Comparison of ENCODE assay signal across 10 mouse cellular contexts in genomic region chr5:122265187-122265586, GRCm38 (mm10). TPM values are rescaled to one million over a fixed set of nuclear protein-coding genes. Genes with fewer than 3 reads are reported as not detected.
A peak's percentile ranks its signal among the peaks of the same experiment; 100 is the strongest.
DNase-seq lines count a peak whose midpoint lies in the region; ATAC-seq lines count a peak whose summit lies in the region.
"Had no signal": no experiment of that assay in that cellular context is flagged by ENCODE, and none has a peak within 500 bp of the region (broad histone marks: within the 10 kb centered on the region; RNA-seq: fewer than 3 reads in every experiment).

No protein-coding gene starts in this region.

- no peak overlapping the region for H3K27ac ChIP-seq in embryonic facial prominence, embryonic 13.5 days
- no peak overlapping the region for H3K27ac ChIP-seq in hindbrain, embryonic 12.5 days
- H3K27ac ChIP-seq: heart, embryonic 10.5 days; neural tube, embryonic 13.5 days had no signal

- ATAC-seq in embryonic facial prominence, embryonic 13.5 days (ENCODE audit: insufficient number of reproducible peaks, insufficient read depth, low FRiP score, low TSS enrichment, low read depth): no peak
- no peak for ATAC-seq in hindbrain, embryonic 12.5 days (ENCODE audit: low FRiP score)

- no peaks in the 10 kb centered on the region for H3K9me3 ChIP-seq in embryonic facial prominence, embryonic 13.5 days
- no peaks in the 10 kb centered on the region for H3K9me3 ChIP-seq in hindbrain, embryonic 12.5 days (replicated peaks)
- H3K9me3 ChIP-seq: heart, embryonic 10.5 days; neural tube, embryonic 13.5 days had no signal

- WGBS in embryonic facial prominence, embryonic 13.5 days: 59% methylated on average over 3 of the region's 3 CpGs
- 72% methylated on average over 3 of the region's 3 CpGs for WGBS in hindbrain, embryonic 12.5 days

- H3K27me3 ChIP-seq in embryonic facial prominence, embryonic 13.5 days: no peaks in the 10 kb centered on the region
- H3K27me3 ChIP-seq in hindbrain, embryonic 12.5 days: no peaks in the 10 kb centered on the region
- H3K27me3 ChIP-seq: neural tube, embryonic 13.5 days had no signal

- H3K4me2 ChIP-seq in embryonic facial prominence, embryonic 13.5 days: peak overlapping the region; percentile 70; the same call in 1 of the 2 replicates
- no peak overlapping the region for H3K4me2 ChIP-seq in hindbrain, embryonic 12.5 days (replicated peaks)

- H3K9ac ChIP-seq in embryonic facial prominence, embryonic 13.5 days: no peak overlapping the region
- H3K9ac ChIP-seq in hindbrain, embryonic 12.5 days: no peak overlapping the region

- peak; percentile 20 to 24 for DNase-seq in kidney, postnatal 36 days
- no peak for DNase-seq in kidney, adult 9 months
- DNase-seq in 3134 (ENCODE audit: extremely low read depth, insufficient read length, low spot score): peak; percentile 47
- DNase-seq in A20 (ENCODE audit: low read depth, low spot score): peak; percentile 79
- no peak for DNase-seq in spleen, postnatal 10 days (ENCODE audit: low spot score in 2 of 2)
- no peak for DNase-seq in heart, adult 8-10 months (ENCODE audit: low spot score)

- H3K4me3 ChIP-seq in embryonic facial prominence, embryonic 13.5 days: no peak overlapping the region
- no peak overlapping the region for H3K4me3 ChIP-seq in hindbrain, embryonic 12.5 days

- H3K36me3 ChIP-seq in embryonic facial prominence, embryonic 13.5 days: 0 out of 2 replicates have a peak, but pooled peaks cover 8% of the 10 kb centered on the region
- peaks cover 6% of the 10 kb centered on the region; the same call in 1 of the 2 replicates for H3K36me3 ChIP-seq in hindbrain, embryonic 12.5 days

- peaks cover 9% of the 10 kb centered on the region for H3K4me1 ChIP-seq in embryonic facial prominence, embryonic 13.5 days
- peaks cover 19% of the 10 kb centered on the region for H3K4me1 ChIP-seq in hindbrain, embryonic 12.5 days

RNA-seq across cellular contexts. Expression of gene Tctn1, which starts 0.9 kb away (rescaled TPM):
- polyA plus RNA-seq in embryonic facial prominence, embryonic 13.5 days (2015; fragmentation: Nextera tagmentation; extraction: Ambion mirVana): 5.0 and 8.0 TPM in 2 replicates
- 7.5 and 7.7 TPM in 2 replicates for polyA plus RNA-seq in hindbrain, embryonic 12.5 days (2016; fragmentation: Nextera tagmentation; extraction: Ambion mirVana)
- total RNA-seq in heart, adult 8-10 months (2022): 1 to 10 TPM; 3.5 to 5.1 (median 3.8) TPM

RNA-seq across cellular contexts. Expression of gene Pptc7, which starts 19.0 kb away (rescaled TPM):
- polyA plus RNA-seq in embryonic facial prominence, embryonic 13.5 days (2015; fragmentation: Nextera tagmentation; extraction: Ambion mirVana): 9.2 TPM in 2 replicates
- 10.8 and 11.1 TPM in 2 replicates for polyA plus RNA-seq in hindbrain, embryonic 12.5 days (2016; fragmentation: Nextera tagmentation; extraction: Ambion mirVana)
- total RNA-seq in heart, adult 8-10 months (2022): 100 to 1,000 TPM; 103 to 141 (median 121) TPM

RNA-seq across cellular contexts. Expression of gene Hvcn1, which starts 58.6 kb away (rescaled TPM):
- 8.6 and 10.0 TPM in 2 replicates for polyA plus RNA-seq in embryonic facial prominence, embryonic 13.5 days (2015; fragmentation: Nextera tagmentation; extraction: Ambion mirVana)
- polyA plus RNA-seq in hindbrain, embryonic 12.5 days (2016; fragmentation: Nextera tagmentation; extraction: Ambion mirVana): 6.5 and 6.7 TPM in 2 replicates
- total RNA-seq in heart, adult 8-10 months (2022): 1 to 10 TPM; 1.1 to 1.8 (median 1.5) TPM

Comparison
In these comparisons a context has a peak if more than half of its experiments do, and no peak if none do; other contexts are left out.
1. DNase-seq: peak in kidney, postnatal 36 days (2 of 2), 3134 (single experiment) and A20 (single experiment); none in kidney, adult 9 months (single experiment), spleen, postnatal 10 days (0 of 2) and heart, adult 8-10 months (single experiment).